Mouse (Mus musculus): ENCODE measurements around the gene Sash1. TPM values are rescaled to one million over a fixed set of nuclear protein-coding genes. Genes with fewer than 3 reads are reported as not detected.

Sash1 gene
- polyA plus RNA-seq, 1 experiment from 2014 or later = 5.0 TPM

DNA sequence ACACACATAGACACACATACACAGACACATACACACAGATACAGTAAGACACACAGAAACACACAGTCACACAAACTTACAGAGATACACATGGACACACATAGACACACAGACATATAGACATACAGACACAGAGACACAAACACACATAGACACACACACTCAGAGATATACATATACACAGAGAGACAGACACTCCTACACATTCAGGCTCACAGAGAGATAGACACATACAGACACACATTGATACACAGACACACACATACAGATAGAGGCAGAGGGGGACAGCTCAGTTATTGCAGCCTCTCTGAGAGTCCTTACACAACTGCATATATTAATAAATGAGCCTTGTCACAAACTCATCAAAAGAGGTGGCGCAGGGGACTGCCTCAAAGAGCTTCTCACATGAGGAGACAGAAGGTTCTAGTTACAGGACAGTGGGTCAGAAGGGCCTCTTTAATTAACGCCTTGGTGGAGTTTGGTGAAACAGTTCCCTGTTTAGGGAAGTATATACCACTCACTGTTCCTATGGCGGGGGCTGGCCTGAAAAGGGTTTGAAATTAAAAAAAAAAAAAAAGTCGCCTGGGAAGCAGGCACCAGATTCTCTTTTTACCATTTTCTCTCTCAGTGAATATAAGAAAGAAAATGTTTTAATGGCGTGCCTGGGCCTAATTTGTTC, 12.4 kb upstream of the Sash1 start:
- H3K27ac ChIP-seq (replicated peaks in 1 of 2; ENCODE audit: control insufficient read depth in 1 of 2, insufficient read depth in 1 of 2, low read depth in 2 of 2, low read length in 2 of 2) = no peak overlapping the region
- ATAC-seq (ENCODE audit: insufficient number of reproducible peaks, insufficient read depth, low FRiP score, low read depth) = no peak
- H3K9me3 ChIP-seq (ENCODE audit: control insufficient read depth, low read length) = no peaks in the 10 kb centered on the region
- H3K9ac ChIP-seq (ENCODE audit: low read length) = no peak overlapping the region
- no peaks in the 10 kb centered on the region for H3K27me3 ChIP-seq (ENCODE audit: control insufficient read depth, insufficient read depth, low read length)
- H3K4me3 ChIP-seq (ENCODE audit: control insufficient read depth in 1 of 2, insufficient read depth in 1 of 2, low read depth in 1 of 2, low read length in 2 of 2) = no peak overlapping the region
- 64% methylated on average over 5 of the region's 5 CpGs for WGBS
- H3K36me3 ChIP-seq (ENCODE audit: control insufficient read depth, insufficient read depth, low read length) = no peaks in the 10 kb centered on the region
- no peaks in the 10 kb centered on the region; a peak in 1 of 4 replicates for H3K4me1 ChIP-seq (ENCODE audit: control insufficient read depth in 2 of 2, insufficient read depth in 2 of 2, low read length in 2 of 2)
- no peak overlapping the region for H3K4me2 ChIP-seq (ENCODE audit: low read length)

DNA sequence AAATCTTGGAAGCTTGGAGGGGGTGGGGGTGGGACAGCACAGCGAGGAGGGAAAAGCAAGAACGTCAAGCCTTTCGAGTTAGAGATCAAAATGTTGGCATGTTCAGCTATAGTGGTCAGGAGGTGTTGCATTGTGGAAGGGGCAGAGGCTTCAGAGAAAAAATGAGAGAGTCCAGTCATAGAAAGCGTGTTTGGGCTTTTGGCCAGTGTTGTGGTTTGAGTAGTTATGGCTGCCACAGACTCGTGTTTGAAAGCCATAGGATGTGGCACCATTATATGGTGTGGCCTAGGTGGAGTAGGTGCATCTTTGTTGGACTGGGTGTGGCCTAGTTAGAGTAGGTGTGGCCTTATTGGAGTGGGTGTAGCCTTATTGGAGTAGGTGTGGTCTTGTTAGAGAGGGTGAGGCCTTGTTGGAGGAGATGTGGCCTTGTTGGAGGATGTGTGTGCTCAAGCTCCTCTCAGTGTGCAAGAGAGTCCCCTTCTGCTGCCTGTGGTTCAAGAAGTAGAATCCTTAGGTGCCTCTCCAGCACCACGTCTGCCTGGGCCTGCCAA, 9.2 kb upstream of the Sash1 start:
- peak; percentile 39; the same call in 1 of the 2 replicates for ATAC-seq (ENCODE audit: insufficient number of reproducible peaks, insufficient read depth, low FRiP score, low read depth)
- Histone ChIP-seq H3K36me3 (ENCODE audit: control insufficient read depth, insufficient read depth, low read length) (no peaks in the 10 kb centered on the region), H3K9ac (ENCODE audit: low read length) (no peak overlapping the region), H3K4me1 (ENCODE audit: control insufficient read depth in 2 of 2, insufficient read depth in 2 of 2, low read length in 2 of 2) (no peaks in the 10 kb centered on the region; a peak in 1 of 4 replicates), H3K9me3 (ENCODE audit: control insufficient read depth, low read length) (no peaks in the 10 kb centered on the region), H3K27ac (replicated peaks in 1 of 2; ENCODE audit: control insufficient read depth in 1 of 2, insufficient read depth in 1 of 2, low read depth in 2 of 2, low read length in 2 of 2) (no peak overlapping the region), H3K4me3 (ENCODE audit: control insufficient read depth in 1 of 2, insufficient read depth in 1 of 2, low read depth in 1 of 2, low read length in 2 of 2) (no peak overlapping the region), H3K27me3 (ENCODE audit: control insufficient read depth, insufficient read depth, low read length) (no peaks in the 10 kb centered on the region), H3K4me2 (ENCODE audit: low read length) (no peak overlapping the region)
- 88% methylated on average over 6 of the region's 6 CpGs for WGBS

DNA sequence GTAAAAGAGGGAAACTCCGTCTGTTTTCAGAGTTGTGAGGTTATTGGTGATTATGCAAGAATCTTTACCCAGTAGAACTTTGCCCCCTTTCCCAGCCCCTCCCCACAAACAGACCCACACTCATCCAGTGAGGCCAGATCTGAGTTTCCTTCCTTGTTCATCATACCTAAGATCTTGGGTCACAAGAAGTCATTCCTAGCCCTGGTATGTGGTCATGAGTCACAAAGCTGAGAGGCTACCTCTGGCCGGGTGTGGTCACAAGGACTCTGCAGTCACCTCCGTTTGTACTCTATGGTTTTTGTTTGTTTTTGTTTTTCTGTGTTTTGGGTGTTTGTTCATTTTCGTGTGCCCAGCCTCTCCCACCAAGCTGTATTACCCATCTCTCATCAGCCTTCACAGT, 4.6 kb upstream of the Sash1 start:
- no peak overlapping the region for H3K4me2 ChIP-seq (ENCODE audit: low read length)
- no peaks in the 10 kb centered on the region for H3K36me3 ChIP-seq (ENCODE audit: control insufficient read depth, insufficient read depth, low read length)
- H3K9me3 ChIP-seq (ENCODE audit: control insufficient read depth, low read length) = no peaks in the 10 kb centered on the region
- ATAC-seq (ENCODE audit: insufficient number of reproducible peaks, insufficient read depth, low FRiP score, low read depth) = no peak
- WGBS = 67% methylated on average over 4 of the region's 4 CpGs
- no peaks in the 10 kb centered on the region for H3K27me3 ChIP-seq (ENCODE audit: control insufficient read depth, insufficient read depth, low read length)
- H3K27ac ChIP-seq (replicated peaks in 1 of 2; ENCODE audit: control insufficient read depth in 1 of 2, insufficient read depth in 1 of 2, low read depth in 2 of 2, low read length in 2 of 2) = no peak overlapping the region
- no peak overlapping the region for H3K9ac ChIP-seq (ENCODE audit: low read length)
- H3K4me3 ChIP-seq (ENCODE audit: control insufficient read depth in 1 of 2, insufficient read depth in 1 of 2, low read depth in 1 of 2, low read length in 2 of 2) = no peak overlapping the region
- H3K4me1 ChIP-seq (ENCODE audit: control insufficient read depth in 2 of 2, insufficient read depth in 2 of 2, low read length in 2 of 2) = no peaks in the 10 kb centered on the region; a peak in 1 of 4 replicates

DNA sequence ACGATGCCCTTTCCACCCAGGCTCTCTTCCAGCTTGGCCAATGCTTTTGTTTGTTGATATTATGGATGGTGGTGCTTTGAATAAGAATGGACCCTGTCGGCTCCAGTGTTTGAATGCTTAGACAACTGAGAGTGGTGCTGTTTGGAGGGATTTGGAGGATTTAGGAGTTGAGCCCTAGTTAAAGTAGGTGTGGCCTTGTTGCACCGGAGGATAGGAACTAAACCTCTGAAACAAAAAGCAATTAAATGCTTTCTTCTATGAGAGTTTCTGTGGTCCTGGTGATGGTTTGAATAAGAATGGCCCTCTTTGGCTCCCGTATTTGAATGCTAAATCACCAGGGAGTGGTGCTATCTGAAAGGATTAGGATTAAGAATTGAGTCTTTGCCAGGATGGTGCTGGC, 3.5 kb upstream of the Sash1 start:
- H3K4me2 ChIP-seq (ENCODE audit: low read length) = no peak overlapping the region
- no peak for ATAC-seq (ENCODE audit: insufficient number of reproducible peaks, insufficient read depth, low FRiP score, low read depth)

DNA sequence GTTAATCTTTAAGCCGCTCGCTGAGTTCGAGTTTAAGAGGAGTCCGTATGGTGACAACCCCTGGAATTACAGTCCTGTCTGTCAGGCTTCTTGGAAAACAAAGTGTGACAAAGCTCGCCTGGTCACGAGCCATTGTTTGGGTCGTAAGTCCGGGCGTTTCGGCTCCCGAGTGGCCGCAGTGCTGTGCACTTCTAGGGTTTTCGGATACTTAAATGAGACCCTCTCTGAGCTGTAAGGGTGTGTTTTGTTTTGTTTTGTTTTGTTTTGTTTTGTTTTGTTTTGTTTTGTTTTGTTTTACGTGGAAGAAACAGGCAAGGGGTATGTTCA, 621 bp upstream of the Sash1 start:
- H3K9ac ChIP-seq (ENCODE audit: low read length) = peak overlapping the region; percentile 83
- H3K4me2 ChIP-seq (ENCODE audit: low read length) = peak overlapping the region; percentile 71
- no peaks in the 10 kb centered on the region for H3K9me3 ChIP-seq (ENCODE audit: control insufficient read depth, low read length)
- WGBS = 1% methylated on average over 14 of the region's 14 CpGs
- H3K36me3 ChIP-seq (ENCODE audit: control insufficient read depth, insufficient read depth, low read length) = no peaks in the 10 kb centered on the region
- peak overlapping the region; percentile 73 to 99 for H3K4me3 ChIP-seq (ENCODE audit: control insufficient read depth in 1 of 2, insufficient read depth in 1 of 2, low read depth in 1 of 2, low read length in 2 of 2)
- ATAC-seq (ENCODE audit: insufficient number of reproducible peaks, insufficient read depth, low FRiP score, low read depth) = no peak; the same call in 1 of the 2 replicates
- peak overlapping the region; percentile 94 to 98 for H3K27ac ChIP-seq (replicated peaks in 1 of 2; ENCODE audit: control insufficient read depth in 1 of 2, insufficient read depth in 1 of 2, low read depth in 2 of 2, low read length in 2 of 2)
- no peaks in the 10 kb centered on the region for H3K27me3 ChIP-seq (ENCODE audit: control insufficient read depth, insufficient read depth, low read length)
- H3K4me1 ChIP-seq (ENCODE audit: control insufficient read depth in 2 of 2, insufficient read depth in 2 of 2, low read length in 2 of 2) = peaks cover 4 to 18% of the 10 kb centered on the region in 2 experiments; a peak in 3 of 4 replicates

More for the DNA sequence above, 3.5 kb upstream of the Sash1 start:
- WGBS = 76% methylated on average over 4 of the region's 4 CpGs
- Histone ChIP-seq H3K9ac (ENCODE audit: low read length) (no peak overlapping the region), H3K4me3 (ENCODE audit: control insufficient read depth in 1 of 2, insufficient read depth in 1 of 2, low read depth in 1 of 2, low read length in 2 of 2) (no peak overlapping the region), H3K36me3 (ENCODE audit: control insufficient read depth, insufficient read depth, low read length) (no peaks in the 10 kb centered on the region), H3K27ac (replicated peaks in 1 of 2; ENCODE audit: control insufficient read depth in 1 of 2, insufficient read depth in 1 of 2, low read depth in 2 of 2, low read length in 2 of 2) (no peak overlapping the region), H3K9me3 (ENCODE audit: control insufficient read depth, low read length) (no peaks in the 10 kb centered on the region), H3K27me3 (ENCODE audit: control insufficient read depth, insufficient read depth, low read length) (no peaks in the 10 kb centered on the region), H3K4me1 (ENCODE audit: control insufficient read depth in 2 of 2, insufficient read depth in 2 of 2, low read length in 2 of 2) (peaks cover 0 to 4% of the 10 kb centered on the region in 2 experiments; a peak in 1 of 4 replicates)

DNA sequence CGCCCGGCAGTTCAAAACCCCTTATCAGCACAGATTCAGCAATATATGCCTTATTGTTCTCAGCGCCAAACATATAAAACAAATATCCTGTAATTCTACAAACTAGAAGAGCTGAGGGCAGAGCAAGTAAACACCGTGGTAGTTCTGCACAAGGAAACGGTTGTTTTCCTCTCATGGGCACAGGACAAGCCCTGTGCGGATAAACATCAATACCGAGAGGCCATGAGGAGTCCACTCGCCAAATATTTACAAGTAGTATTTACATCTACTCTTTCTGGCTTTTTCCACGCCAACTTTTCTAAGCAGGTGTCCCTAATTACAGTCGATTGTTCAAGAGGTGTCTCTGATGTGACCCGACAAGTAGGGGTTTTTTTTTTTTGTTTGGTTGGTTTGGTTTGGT, 669 bp downstream of the Sash1 start:
- H3K4me3 ChIP-seq (ENCODE audit: control insufficient read depth in 1 of 2, insufficient read depth in 1 of 2, low read depth in 1 of 2, low read length in 2 of 2) = peak overlapping the region; percentile 73 to 99
- peak overlapping the region; percentile 83 for H3K9ac ChIP-seq (ENCODE audit: low read length)
- no peak for ATAC-seq (ENCODE audit: insufficient number of reproducible peaks, insufficient read depth, low FRiP score, low read depth)
- peak overlapping the region; percentile 94 to 98 for H3K27ac ChIP-seq (replicated peaks in 1 of 2; ENCODE audit: control insufficient read depth in 1 of 2, insufficient read depth in 1 of 2, low read depth in 2 of 2, low read length in 2 of 2)
- no peaks in the 10 kb centered on the region for H3K27me3 ChIP-seq (ENCODE audit: control insufficient read depth, insufficient read depth, low read length)
- H3K4me1 ChIP-seq (ENCODE audit: control insufficient read depth in 2 of 2, insufficient read depth in 2 of 2, low read length in 2 of 2) = peaks cover 4 to 21% of the 10 kb centered on the region in 2 experiments; a peak in 3 of 4 replicates
- no peaks in the 10 kb centered on the region for H3K9me3 ChIP-seq (ENCODE audit: control insufficient read depth, low read length)
- peak overlapping the region; percentile 71 for H3K4me2 ChIP-seq (ENCODE audit: low read length)
- H3K36me3 ChIP-seq (ENCODE audit: control insufficient read depth, insufficient read depth, low read length) = no peaks in the 10 kb centered on the region
- WGBS = 4% methylated on average over 11 of the region's 11 CpGs

DNA sequence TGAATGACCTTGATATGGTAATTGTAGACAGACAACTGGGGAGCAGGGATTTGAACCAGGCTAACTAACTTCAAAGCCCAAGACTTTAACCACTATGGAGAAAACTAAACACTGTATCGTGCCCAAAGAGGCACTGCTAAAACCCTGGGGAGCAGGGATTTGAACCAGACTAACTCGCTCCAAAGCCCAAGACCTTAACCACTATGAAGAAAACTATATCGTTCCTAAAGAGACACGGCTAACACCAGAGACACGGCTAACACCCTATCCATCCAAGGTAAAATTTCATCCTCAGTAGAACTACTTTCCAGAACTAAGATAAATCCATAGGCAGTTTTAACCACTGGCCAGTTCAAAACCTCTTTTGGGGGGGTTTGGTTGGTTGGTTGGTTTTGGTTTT, 1.3 kb downstream of the Sash1 start:
- Histone ChIP-seq H3K4me2 (ENCODE audit: low read length) (peak overlapping the region; percentile 71), H3K4me1 (ENCODE audit: control insufficient read depth in 2 of 2, insufficient read depth in 2 of 2, low read length in 2 of 2) (peaks cover 4 to 21% of the 10 kb centered on the region in 2 experiments; a peak in 3 of 4 replicates), H3K4me3 (ENCODE audit: control insufficient read depth in 1 of 2, insufficient read depth in 1 of 2, low read depth in 1 of 2, low read length in 2 of 2) (peak overlapping the region in 1 of 2 experiments; percentile 73; a peak in 3 of 4 replicates), H3K9ac (ENCODE audit: low read length) (peak overlapping the region; percentile 83; the same call in 1 of the 2 replicates), H3K27ac (replicated peaks in 1 of 2; ENCODE audit: control insufficient read depth in 1 of 2, insufficient read depth in 1 of 2, low read depth in 2 of 2, low read length in 2 of 2) (no peak overlapping the region), H3K36me3 (ENCODE audit: control insufficient read depth, insufficient read depth, low read length) (no peaks in the 10 kb centered on the region), H3K9me3 (ENCODE audit: control insufficient read depth, low read length) (no peaks in the 10 kb centered on the region), H3K27me3 (ENCODE audit: control insufficient read depth, insufficient read depth, low read length) (no peaks in the 10 kb centered on the region)
- WGBS = 44% methylated on average over 5 of the region's 5 CpGs
- no peak for ATAC-seq (ENCODE audit: insufficient number of reproducible peaks, insufficient read depth, low FRiP score, low read depth)

Measured in heart, embryonic 14.5 days (tissue).